Mouse (Mus musculus) brain, embryonic 14.5 days (tissue): ENCODE measurements around the gene Srd5a2.

Experiments
- CTCF ChIP-seq: fragments of 200-500 bp; IDR thresholded peaks from 2 replicates; pipeline ENCODE4 v1.5.1; 2012; ENCODE audit warnings: inconsistent platforms, mild to moderate bottlenecking, moderate library complexity, borderline replicate concordance; ENCODE audit not compliant: insufficient read depth, insufficient read length; ENCODE audit errors: extremely low read depth
- POLR2A ChIP-seq: fragments of 200-500 bp; IDR thresholded peaks from 2 replicates; pipeline ENCODE4 v1.6.1; 2012; ENCODE audit warnings: mild to moderate bottlenecking, inconsistent platforms, borderline replicate concordance; ENCODE audit not compliant: poor library complexity, insufficient read depth, insufficient read length, severe bottlenecking; ENCODE audit errors: extremely low read depth

GRCm38 (mm10) chr17:73970361-73971027 is 77.2 kb downstream of the Srd5a2 start:
- no peak for TF ChIP-seq POLR2A
- no peak for TF ChIP-seq CTCF
